Mouse (Mus musculus) myocyte (in vitro differentiated cells): ENCODE measurements around the gene Rhox7a.

Source experiments
- CEBPB ChIP-seq: IDR thresholded peaks from 2 replicates; pipeline ENCODE4 v1.6.1; 2011; ENCODE audit warnings: mild to moderate bottlenecking, moderate library complexity; ENCODE audit not compliant: poor library complexity, insufficient read depth, severe bottlenecking
- E2F4 ChIP-seq: IDR thresholded peaks from one replicate; pipeline ENCODE4 v1.6.1; 2011; ENCODE audit warnings: mild to moderate bottlenecking, control low read depth, moderate library complexity; ENCODE audit not compliant: insufficient read depth
- MAX ChIP-seq: IDR thresholded peaks from one replicate; pipeline ENCODE4 v1.6.1; 2011; ENCODE audit warnings: low read depth, mild to moderate bottlenecking, control low read depth
- MYOD1 ChIP-seq, 3 experiments: IDR thresholded peaks; one replicate each; pipeline ENCODE4 v1.6.1; 2011; ENCODE audit warnings: control low read depth in 2 of 3, low read depth in 2 of 3, mild to moderate bottlenecking in 2 of 3, moderate library complexity in 1 of 3; ENCODE audit not compliant: insufficient read length in 2 of 3, control insufficient read depth in 1 of 3
- POLR2A ChIP-seq: IDR thresholded peaks from one replicate; pipeline ENCODE4 v1.6.1; 2011; ENCODE audit warnings: low read depth, mild to moderate bottlenecking, control low read depth, moderate library complexity; ENCODE audit not compliant: insufficient read length
- POLR2AphosphoS2 ChIP-seq: IDR thresholded peaks from one replicate; pipeline ENCODE4 v1.6.1; 2011; ENCODE audit warnings: low read depth, control low read depth; ENCODE audit not compliant: insufficient read length
- USF1 ChIP-seq: IDR thresholded peaks from one replicate; pipeline ENCODE4 v1.6.1; 2011; ENCODE audit warnings: low read depth, mild to moderate bottlenecking, control low read depth, moderate library complexity

DNA sequence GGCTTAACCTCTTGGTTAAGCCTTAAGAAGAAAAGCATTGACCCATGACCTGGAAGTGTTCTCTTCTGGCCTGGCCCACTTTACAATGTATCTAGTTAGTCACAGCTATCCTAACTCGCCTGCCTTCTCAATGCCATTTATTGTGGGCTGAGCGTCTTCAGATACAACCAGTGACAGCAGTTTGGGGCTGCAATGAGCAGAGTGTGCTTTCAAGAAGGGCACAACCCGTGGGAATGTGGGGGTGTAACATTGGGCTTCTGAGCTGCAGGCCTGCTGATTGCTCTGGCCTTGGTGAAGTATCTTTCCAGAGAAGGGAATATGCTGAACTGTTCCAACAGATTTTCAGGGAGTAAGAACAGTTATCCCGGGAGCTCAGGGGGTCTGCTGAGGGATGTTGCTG lies 47.4 kb downstream of the Rhox7a start, which contains the start of gene Rhox8:
- TF ChIP-seq POLR2A (no peak), MAX (no peak), MYOD1 (IDR thresholded peaks at IDR 0.05; ENCODE audit: control insufficient read depth in 1 of 3, insufficient read length in 2 of 3, low read depth in 2 of 3) (no peak), USF1 (no peak), E2F4 (no peak), CEBPB (no peak), POLR2AphosphoS2 (no peak)
